Mouse (Mus musculus): ENCODE measurements around the gene Mcf2l.

DNA sequence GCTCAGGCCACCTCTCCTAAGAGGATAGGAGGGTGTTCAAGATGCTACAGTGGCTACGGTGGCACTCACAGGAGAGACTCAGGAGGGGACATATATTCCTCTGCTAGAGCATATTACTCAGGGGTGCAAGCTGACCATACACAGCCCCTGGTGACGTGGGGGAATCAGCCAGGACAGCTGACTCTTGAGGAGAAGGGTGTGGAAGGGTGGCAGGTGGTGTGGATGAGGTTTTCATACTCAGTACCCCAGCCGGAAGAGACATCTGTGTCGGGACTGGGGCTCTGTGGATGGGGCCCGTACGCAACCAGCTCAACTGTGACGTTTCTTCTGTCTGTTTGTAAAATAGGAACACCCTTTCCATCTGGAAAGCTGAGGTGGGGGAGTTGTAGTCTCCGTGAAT, 58.9 kb downstream of the Mcf2l start:
- TF ChIP-seq POLR2A (IDR thresholded peaks at IDR 0.05; ENCODE audit: borderline replicate concordance, low read depth, low read length) = no peak
- no peak for TF ChIP-seq CTCF (IDR thresholded peaks at IDR 0.05; ENCODE audit: low read depth, low read length)
